In the genomic region with DNA sequence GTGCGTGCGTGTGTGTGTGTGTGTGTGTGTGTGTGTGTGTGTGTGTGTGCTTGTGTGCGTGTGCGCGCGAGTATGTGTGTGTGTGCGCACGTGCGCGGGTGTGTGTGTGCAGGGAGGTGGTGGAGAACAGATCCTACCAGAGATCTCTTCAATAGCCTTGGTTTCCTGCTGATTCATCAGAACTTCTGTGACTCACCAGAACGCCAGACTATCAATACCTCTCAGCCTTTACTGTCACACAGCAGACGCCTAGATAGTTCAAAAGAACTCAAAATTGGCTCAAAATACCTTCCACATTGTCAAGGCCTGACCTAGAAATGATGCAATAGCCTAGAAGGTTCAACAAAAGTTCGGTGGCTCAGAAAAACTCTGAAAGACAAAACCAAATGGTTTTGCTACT, we compare ENCODE assay signal across 21 mouse cellular contexts.
DNase-seq lines count a peak whose midpoint lies in the region; ATAC-seq and TF ChIP-seq lines count a peak whose summit lies in the region.
"Had no signal": no experiment of that assay in that cellular context is flagged by ENCODE, and none has a peak within 500 bp of the region (broad histone marks: within the 10 kb centered on the region; RNA-seq: fewer than 3 reads in every experiment).

No protein-coding gene starts in this region.

- H3K36me3 ChIP-seq in liver, adult 2 months (ENCODE audit: control insufficient read depth, insufficient read depth, low read length) = no peaks in the 10 kb centered on the region
- no peaks in the 10 kb centered on the region for H3K36me3 ChIP-seq in liver, embryonic 11.5 days (ENCODE audit: control insufficient read depth, insufficient read depth, low read length)
- no peaks in the 10 kb centered on the region for H3K36me3 ChIP-seq in CH12.LX (replicated peaks in 1 of 2; ENCODE audit: control insufficient read depth in 1 of 2, insufficient read depth in 1 of 2, low read length in 1 of 2)
- H3K36me3 ChIP-seq in hindbrain, embryonic 13.5 days = no peaks in the 10 kb centered on the region
- no peaks in the 10 kb centered on the region for H3K36me3 ChIP-seq in forebrain, embryonic 11.5 days (ENCODE audit: control insufficient read depth, insufficient read depth, low read length)
- H3K36me3 ChIP-seq: embryonic facial prominence, embryonic 12.5 days; forebrain, embryonic 12.5 days; heart, embryonic 12.5 days; hindbrain, embryonic 10.5 days; hindbrain, embryonic 15.5 days had no signal

- 77% methylated on average over 13 of the region's 13 CpGs for WGBS in liver, adult 2 months
- WGBS in liver, embryonic 11.5 days = 83% methylated on average over 13 of the region's 13 CpGs
- 89% methylated on average over 13 of the region's 13 CpGs for WGBS in hindbrain, embryonic 13.5 days
- 85% methylated on average over 13 of the region's 13 CpGs for WGBS in forebrain, embryonic 11.5 days

- no peak for TF ChIP-seq RAD21 in CH12.LX (IDR thresholded peaks at IDR 0.05; ENCODE audit: low read depth, low read length)

- no peaks in the 10 kb centered on the region for H3K4me1 ChIP-seq in liver, adult 2 months (ENCODE audit: control insufficient read depth, insufficient read depth, low read length)
- no peaks in the 10 kb centered on the region for H3K4me1 ChIP-seq in liver, embryonic 11.5 days (replicated peaks; ENCODE audit: control insufficient read depth, insufficient read depth, low read length)
- peaks cover 0 to 5% of the 10 kb centered on the region in 2 experiments; a peak in 1 of 4 replicates for H3K4me1 ChIP-seq in CH12.LX (ENCODE audit: control insufficient read depth in 1 of 2, insufficient read depth in 2 of 2)
- no peaks in the 10 kb centered on the region for H3K4me1 ChIP-seq in hindbrain, embryonic 13.5 days (replicated peaks)
- H3K4me1 ChIP-seq in forebrain, embryonic 11.5 days (replicated peaks; ENCODE audit: control insufficient read depth, insufficient read depth, low read length) = no peaks in the 10 kb centered on the region
- H3K4me1 ChIP-seq: forebrain, embryonic 12.5 days; hindbrain, embryonic 15.5 days had no signal

- no peaks in the 10 kb centered on the region for H3K79me2 ChIP-seq in liver, adult 2 months (ENCODE audit: control insufficient read depth, insufficient read depth, low read length)
- no peaks in the 10 kb centered on the region for H3K79me2 ChIP-seq in CH12.LX (replicated peaks; ENCODE audit: control insufficient read depth, extremely low read depth, insufficient read depth, poor library complexity, severe bottlenecking)

- no peaks in the 10 kb centered on the region for H3K9me3 ChIP-seq in liver, embryonic 11.5 days (ENCODE audit: control insufficient read depth, low read length)
- no peaks in the 10 kb centered on the region for H3K9me3 ChIP-seq in CH12.LX (replicated peaks; ENCODE audit: low read length)
- H3K9me3 ChIP-seq in hindbrain, embryonic 13.5 days = no peaks in the 10 kb centered on the region
- H3K9me3 ChIP-seq in forebrain, embryonic 11.5 days (ENCODE audit: control insufficient read depth, low read length) = no peaks in the 10 kb centered on the region
- H3K9me3 ChIP-seq: embryonic facial prominence, embryonic 12.5 days; forebrain, embryonic 12.5 days; hindbrain, embryonic 10.5 days; hindbrain, embryonic 15.5 days had no signal

- H3K4me3 ChIP-seq in liver, adult 2 months (ENCODE audit: insufficient read depth, low read depth, low read length) = no peak overlapping the region
- H3K4me3 ChIP-seq in liver, embryonic 11.5 days (ENCODE audit: low read depth, low read length) = no peak overlapping the region
- H3K4me3 ChIP-seq in CH12.LX (replicated peaks in 1 of 3; ENCODE audit: low read depth in 2 of 3, low read length in 2 of 3, poor library complexity in 1 of 3) = no peak overlapping the region
- H3K4me3 ChIP-seq in hindbrain, embryonic 13.5 days = no peak overlapping the region
- no peak overlapping the region for H3K4me3 ChIP-seq in forebrain, embryonic 11.5 days (ENCODE audit: low read depth, low read length)
- H3K4me3 ChIP-seq: embryonic facial prominence, embryonic 12.5 days; forebrain, embryonic 12.5 days; heart, adult 2 months; heart, embryonic 12.5 days; hindbrain, embryonic 10.5 days; hindbrain, embryonic 15.5 days had no signal

- no peak for ATAC-seq in liver, embryonic 11.5 days (replicated peaks; ENCODE audit: low FRiP score)
- ATAC-seq in hindbrain, embryonic 13.5 days (ENCODE audit: low FRiP score) = no peak
- ATAC-seq in forebrain, embryonic 11.5 days (replicated peaks; ENCODE audit: low FRiP score) = no peak
- ATAC-seq: forebrain, embryonic 16.5 days; inflammation-experienced regulatory T-cells, adult 6 months had no signal

- no peak overlapping the region for H3K27ac ChIP-seq in liver, adult 2 months (replicated peaks; ENCODE audit: insufficient read depth, low read depth, low read length)
- no peak overlapping the region for H3K27ac ChIP-seq in liver, embryonic 11.5 days (ENCODE audit: low read depth, low read length)
- H3K27ac ChIP-seq in CH12.LX (ENCODE audit: insufficient read depth, low read depth) = no peak overlapping the region
- no peak overlapping the region for H3K27ac ChIP-seq in hindbrain, embryonic 13.5 days
- no peak overlapping the region for H3K27ac ChIP-seq in forebrain, embryonic 11.5 days (ENCODE audit: low read depth, low read length)
- H3K27ac ChIP-seq: embryonic facial prominence, embryonic 12.5 days; forebrain, embryonic 12.5 days; heart, adult 2 months; hindbrain, embryonic 10.5 days; hindbrain, embryonic 15.5 days had no signal

- no peak for TF ChIP-seq POLR2A in liver, adult 2 months (IDR thresholded peaks at IDR 0.05; ENCODE audit: extremely low read depth, insufficient read depth, low read length)
- no peak for TF ChIP-seq POLR2A in CH12.LX (IDR thresholded peaks at IDR 0.05; ENCODE audit: low read depth, low read length)

- DNase-seq in adrenal gland, adult (ENCODE audit: inconsistent age in 2 of 2, low spot score in 1 of 2) = peak; percentile 54 to 85
- DNase-seq in adrenal gland, postnatal 25 days = no peak
- peak; percentile 42 for DNase-seq in liver, adult 2 months (ENCODE audit: extremely low read depth, low read depth, low spot score)
- no peak for DNase-seq in liver, embryonic 11.5 days (ENCODE audit: low spot score)
- DNase-seq in CH12.LX (ENCODE audit: extremely low read depth) = no peak
- DNase-seq in adrenal gland, postnatal 36 days = peak; percentile 42 to 53
- DNase-seq in forebrain, embryonic 11.5 days (ENCODE audit: low spot score) = no peak
- DNase-seq: cerebellum, adult 11-12 months; cerebellum, adult 9-10 months; cerebellum, postnatal 25 days; gastrocnemius, postnatal 10 days; heart, adult 2 months; kidney, adult 11 months had no signal

- H3K9ac ChIP-seq in liver, adult 2 months (ENCODE audit: low read depth, low read length) = no peak overlapping the region
- H3K9ac ChIP-seq in liver, embryonic 11.5 days (ENCODE audit: low read depth, low read length) = no peak overlapping the region
- H3K9ac ChIP-seq in CH12.LX (ENCODE audit: insufficient read depth, low read depth) = no peak overlapping the region
- H3K9ac ChIP-seq in hindbrain, embryonic 13.5 days = no peak overlapping the region
- no peak overlapping the region for H3K9ac ChIP-seq in forebrain, embryonic 11.5 days (ENCODE audit: low read length)
- H3K9ac ChIP-seq: embryonic facial prominence, embryonic 12.5 days; forebrain, embryonic 12.5 days; heart, embryonic 12.5 days; hindbrain, embryonic 15.5 days had no signal

- no peak overlapping the region for H3K4me2 ChIP-seq in liver, embryonic 11.5 days
- H3K4me2 ChIP-seq in CH12.LX (ENCODE audit: insufficient read depth, low read depth, poor library complexity, severe bottlenecking) = no peak overlapping the region
- no peak overlapping the region for H3K4me2 ChIP-seq in hindbrain, embryonic 13.5 days
- H3K4me2 ChIP-seq in forebrain, embryonic 11.5 days (ENCODE audit: low read depth, low read length, severe bottlenecking) = no peak overlapping the region
- H3K4me2 ChIP-seq: embryonic facial prominence, embryonic 12.5 days; forebrain, embryonic 12.5 days; heart, embryonic 12.5 days; hindbrain, embryonic 15.5 days had no signal

- in situ Hi-C loops in CH12.LX (cut with MboI; ENCODE audit: low pct_ligation_motif_present, low pct_unique_long_range_greater_than_20kb, low sequenced_read_pairs) = no loop called here

- no peak for TF ChIP-seq EP300 in CH12.LX (IDR thresholded peaks at IDR 0.05; ENCODE audit: low read length)

- no peaks in the 10 kb centered on the region for H3K27me3 ChIP-seq in liver, adult 2 months (ENCODE audit: control insufficient read depth, insufficient read depth, low read length)
- H3K27me3 ChIP-seq in liver, embryonic 11.5 days (replicated peaks; ENCODE audit: control insufficient read depth, insufficient read depth, low read length) = no peaks in the 10 kb centered on the region
- no peaks in the 10 kb centered on the region for H3K27me3 ChIP-seq in CH12.LX (replicated peaks)
- no peaks in the 10 kb centered on the region for H3K27me3 ChIP-seq in hindbrain, embryonic 13.5 days
- H3K27me3 ChIP-seq in forebrain, embryonic 11.5 days (ENCODE audit: control insufficient read depth, insufficient read depth, low read length) = no peaks in the 10 kb centered on the region
- H3K27me3 ChIP-seq: embryonic facial prominence, embryonic 12.5 days; forebrain, embryonic 12.5 days; hindbrain, embryonic 15.5 days had no signal

- no peak for TF ChIP-seq CTCF in liver, adult 2 months (IDR thresholded peaks at IDR 0.05; ENCODE audit: low read depth, low read length)
- no peak for TF ChIP-seq CTCF in CH12.LX (conservative IDR thresholded peaks at IDR 0.05 in 1 of 2, IDR thresholded peaks at IDR 0.05 in 1 of 2; ENCODE audit: low read depth in 2 of 2, low read length in 2 of 2)

- dilution Hi-C loops in CH12.LX (cut with MboI; ENCODE audit: extremely low pct_ligation_motif_present, extremely low pct_unique_long_range_greater_than_20kb, low sequenced_read_pairs) = no loop called here

TF ChIP-seq in CH12.LX, 34 proteins besides CTCF, POLR2A, EP300 and RAD21:
- peak; percentile 14; the same call in 1 of the 2 replicates for TF ChIP-seq MAFK (IDR thresholded peaks at IDR 0.05; ENCODE audit: insufficient replicate concordance, low read length)
- TF ChIP-seq SIN3A (IDR thresholded peaks at IDR 0.05; ENCODE audit: low read length) = no peak
TF ChIP-seq in CH12.LX: peak in this region for 1.

Comparison
In these comparisons a context has a peak if more than half of its experiments do, and no peak if none do; other contexts are left out.
1. DNase-seq: peak in adrenal gland, adult (2 of 2), liver, adult 2 months (single experiment) and adrenal gland, postnatal 36 days (2 of 2); none in adrenal gland, postnatal 25 days (single experiment), liver, embryonic 11.5 days (single experiment), CH12.LX (single experiment) and forebrain, embryonic 11.5 days (single experiment).